ENCODE assay signal across 9 mouse cellular contexts in genomic region chr3:102193488-102194290, GRCm38 (mm10). TPM values are rescaled to one million over a fixed set of nuclear protein-coding genes. Genes with fewer than 3 reads are reported as not detected.
DNase-seq lines count a peak whose midpoint lies in the region; ATAC-seq lines count a peak whose summit lies in the region.
"Had no signal": no experiment of that assay in that cellular context is flagged by ENCODE, and none has a peak within 500 bp of the region (broad histone marks: within the 10 kb centered on the region; RNA-seq: fewer than 3 reads in every experiment).

No protein-coding gene starts in this region.

- peak; percentile 41; the same call in 1 of the 2 replicates for ATAC-seq in embryonic facial prominence, embryonic 14.5 days (ENCODE audit: low read depth)
- peak; percentile 62 for ATAC-seq in hindbrain, embryonic 11.5 days (ENCODE audit: low FRiP score)
- 0 out of 2 replicates have a peak, but pooled peaks have one; percentile 6 for ATAC-seq in liver, embryonic 11.5 days (replicated peaks; ENCODE audit: low FRiP score)
- peak; percentile 28; the same call in 1 of the 2 replicates for ATAC-seq in neural tube, embryonic 14.5 days (ENCODE audit: low read depth)
- no peak for ATAC-seq in activated CD4-positive, CD25-positive, alpha-beta regulatory T cell, adult 4 months

- peaks cover 18% of the 10 kb centered on the region for H3K36me3 ChIP-seq in embryonic facial prominence, embryonic 14.5 days (ENCODE audit: control insufficient read depth, insufficient read depth, low read length)
- no peaks in the 10 kb centered on the region for H3K36me3 ChIP-seq in hindbrain, embryonic 11.5 days (ENCODE audit: control insufficient read depth, insufficient read depth, low read length)
- peaks cover 9% of the 10 kb centered on the region; the same call in 1 of the 2 replicates for H3K36me3 ChIP-seq in liver, embryonic 11.5 days (ENCODE audit: control insufficient read depth, insufficient read depth, low read length)
- H3K36me3 ChIP-seq in neural tube, embryonic 14.5 days (ENCODE audit: control insufficient read depth, insufficient read depth, low read length) = no peaks in the 10 kb centered on the region

- H3K4me3 ChIP-seq in embryonic facial prominence, embryonic 14.5 days (ENCODE audit: low read depth, low read length) = no peak overlapping the region
- 0 out of 2 replicates have a peak overlapping the region, but pooled peaks have one; percentile 1 for H3K4me3 ChIP-seq in hindbrain, embryonic 11.5 days (ENCODE audit: low read depth, low read length)
- H3K4me3 ChIP-seq in liver, embryonic 11.5 days (ENCODE audit: low read depth, low read length) = no peak overlapping the region
- H3K4me3 ChIP-seq in neural tube, embryonic 14.5 days (ENCODE audit: low read depth, low read length) = no peak overlapping the region

- H3K4me2 ChIP-seq in embryonic facial prominence, embryonic 14.5 days (ENCODE audit: low read depth, low read length) = peak overlapping the region; percentile 31
- H3K4me2 ChIP-seq in hindbrain, embryonic 11.5 days (replicated peaks; ENCODE audit: low read depth, low read length) = peak overlapping the region; percentile 29
- H3K4me2 ChIP-seq in liver, embryonic 11.5 days = peak overlapping the region; percentile 38
- H3K4me2 ChIP-seq in neural tube, embryonic 14.5 days (ENCODE audit: low read depth, low read length) = peak overlapping the region; percentile 37

- no peaks in the 10 kb centered on the region for H3K9me3 ChIP-seq in embryonic facial prominence, embryonic 14.5 days (ENCODE audit: control insufficient read depth, low read length)
- no peaks in the 10 kb centered on the region for H3K9me3 ChIP-seq in hindbrain, embryonic 11.5 days (ENCODE audit: control insufficient read depth, low read length)
- H3K9me3 ChIP-seq in liver, embryonic 11.5 days (ENCODE audit: control insufficient read depth, low read length) = no peaks in the 10 kb centered on the region
- H3K9me3 ChIP-seq in neural tube, embryonic 14.5 days (ENCODE audit: control insufficient read depth, low read length) = no peaks in the 10 kb centered on the region

- WGBS in embryonic facial prominence, embryonic 14.5 days = 9% methylated on average over 20 of the region's 20 CpGs
- WGBS in hindbrain, embryonic 11.5 days = 4% methylated on average over 20 of the region's 20 CpGs
- WGBS in liver, embryonic 11.5 days = 28% methylated on average over 20 of the region's 20 CpGs
- WGBS in neural tube, embryonic 14.5 days = 3% methylated on average over 20 of the region's 20 CpGs

- H3K27ac ChIP-seq in embryonic facial prominence, embryonic 14.5 days (replicated peaks; ENCODE audit: low read depth, low read length) = peak overlapping the region; percentile 67
- peak overlapping the region; percentile 60 for H3K27ac ChIP-seq in hindbrain, embryonic 11.5 days (ENCODE audit: low read depth, low read length)
- peak overlapping the region; percentile 46 for H3K27ac ChIP-seq in liver, embryonic 11.5 days (ENCODE audit: low read depth, low read length)
- peak overlapping the region; percentile 52 for H3K27ac ChIP-seq in neural tube, embryonic 14.5 days (ENCODE audit: low read depth, low read length)
- H3K27ac ChIP-seq: macrophage had no signal

- peak; percentile 43 for DNase-seq in ZHBTc4 (ENCODE audit: low read depth, low spot score)
- peak; percentile 72 for DNase-seq in embryonic facial prominence, embryonic 14.5 days (ENCODE audit: low spot score)
- DNase-seq in hindbrain, embryonic 11.5 days (ENCODE audit: low spot score) = peak; percentile 58
- no peak for DNase-seq in liver, embryonic 11.5 days (ENCODE audit: low spot score)
- DNase-seq in left cerebral cortex, adult 9 months (ENCODE audit: low spot score in 2 of 2) = no peak
- no peak for DNase-seq in cerebellum, adult 11-12 months

- H3K9ac ChIP-seq in embryonic facial prominence, embryonic 14.5 days (ENCODE audit: low read depth, low read length) = 0 out of 2 replicates have a peak overlapping the region, but pooled peaks have one; percentile 15
- H3K9ac ChIP-seq in hindbrain, embryonic 11.5 days (ENCODE audit: low read depth, low read length) = 0 out of 2 replicates have a peak overlapping the region, but pooled peaks have one; percentile 5
- 0 out of 2 replicates have a peak overlapping the region, but pooled peaks have one; percentile 16 for H3K9ac ChIP-seq in liver, embryonic 11.5 days (ENCODE audit: low read depth, low read length)
- no peak overlapping the region for H3K9ac ChIP-seq in neural tube, embryonic 14.5 days (replicated peaks; ENCODE audit: low read depth, low read length)

- H3K27me3 ChIP-seq in embryonic facial prominence, embryonic 14.5 days (replicated peaks; ENCODE audit: control insufficient read depth, insufficient read depth, low read length) = no peaks in the 10 kb centered on the region
- peaks cover 13% of the 10 kb centered on the region for H3K27me3 ChIP-seq in hindbrain, embryonic 11.5 days (ENCODE audit: control insufficient read depth, insufficient read depth, low read length)
- H3K27me3 ChIP-seq in liver, embryonic 11.5 days (replicated peaks; ENCODE audit: control insufficient read depth, insufficient read depth, low read length) = no peaks in the 10 kb centered on the region
- H3K27me3 ChIP-seq in neural tube, embryonic 14.5 days (ENCODE audit: control insufficient read depth, insufficient read depth, low read length) = peaks cover 9% of the 10 kb centered on the region; the same call in 1 of the 2 replicates

- H3K4me1 ChIP-seq in embryonic facial prominence, embryonic 14.5 days (ENCODE audit: control insufficient read depth, insufficient read depth, low read length) = peaks cover 52% of the 10 kb centered on the region
- H3K4me1 ChIP-seq in hindbrain, embryonic 11.5 days (replicated peaks; ENCODE audit: control insufficient read depth, insufficient read depth, low read length) = peaks cover 19% of the 10 kb centered on the region
- H3K4me1 ChIP-seq in liver, embryonic 11.5 days (replicated peaks; ENCODE audit: control insufficient read depth, insufficient read depth, low read length) = peaks cover 40% of the 10 kb centered on the region
- H3K4me1 ChIP-seq in neural tube, embryonic 14.5 days (ENCODE audit: control insufficient read depth, insufficient read depth, low read length) = peaks cover 41% of the 10 kb centered on the region

RNA-seq across cellular contexts. Expression of gene Vangl1, which starts 10.8 kb away (rescaled TPM):
- 20.8 and 26.6 TPM in 2 replicates for polyA plus RNA-seq in embryonic facial prominence, embryonic 14.5 days (2014; fragmentation: Nextera tagmentation; extraction: Ambion mirVana)
- 10.9 and 12.3 TPM in 2 replicates for polyA plus RNA-seq in hindbrain, embryonic 11.5 days (2014; fragmentation: Nextera tagmentation; extraction: Ambion mirVana)
- polyA plus RNA-seq in liver, embryonic 11.5 days (2014; fragmentation: Nextera tagmentation; extraction: Ambion mirVana) = 52.9 and 59.3 TPM in 2 replicates
- polyA plus RNA-seq in neural tube, embryonic 14.5 days (2014; fragmentation: Nextera tagmentation; extraction: Ambion mirVana) = 8.2 and 11.3 TPM in 2 replicates
- polyA plus RNA-seq in activated CD4-positive, CD25-positive, alpha-beta regulatory T cell, adult 4 months (2017; shearing (Covaris generic)) = not detected

Comparison
In these comparisons a context has a peak if more than half of its experiments do, and no peak if none do; other contexts are left out.
1. DNase-seq: peak in ZHBTc4 (single experiment), embryonic facial prominence, embryonic 14.5 days (single experiment) and hindbrain, embryonic 11.5 days (single experiment); none in liver, embryonic 11.5 days (single experiment), left cerebral cortex, adult 9 months (0 of 2) and cerebellum, adult 11-12 months (single experiment).
2. Peak in every context shown above with its lines, with median percentiles within 50 percentile points of each other: H3K27ac ChIP-seq and H3K4me2 ChIP-seq.